Mouse (Mus musculus): Measurements from ENCODE around the gene Tmprss6. TPM values are rescaled to one million over a fixed set of nuclear protein-coding genes. Genes with fewer than 3 reads are reported as not detected.

The Tmprss6 gene
- polyA plus RNA-seq, 1 experiment from 2014 or later: 0.78 TPM

DNA sequence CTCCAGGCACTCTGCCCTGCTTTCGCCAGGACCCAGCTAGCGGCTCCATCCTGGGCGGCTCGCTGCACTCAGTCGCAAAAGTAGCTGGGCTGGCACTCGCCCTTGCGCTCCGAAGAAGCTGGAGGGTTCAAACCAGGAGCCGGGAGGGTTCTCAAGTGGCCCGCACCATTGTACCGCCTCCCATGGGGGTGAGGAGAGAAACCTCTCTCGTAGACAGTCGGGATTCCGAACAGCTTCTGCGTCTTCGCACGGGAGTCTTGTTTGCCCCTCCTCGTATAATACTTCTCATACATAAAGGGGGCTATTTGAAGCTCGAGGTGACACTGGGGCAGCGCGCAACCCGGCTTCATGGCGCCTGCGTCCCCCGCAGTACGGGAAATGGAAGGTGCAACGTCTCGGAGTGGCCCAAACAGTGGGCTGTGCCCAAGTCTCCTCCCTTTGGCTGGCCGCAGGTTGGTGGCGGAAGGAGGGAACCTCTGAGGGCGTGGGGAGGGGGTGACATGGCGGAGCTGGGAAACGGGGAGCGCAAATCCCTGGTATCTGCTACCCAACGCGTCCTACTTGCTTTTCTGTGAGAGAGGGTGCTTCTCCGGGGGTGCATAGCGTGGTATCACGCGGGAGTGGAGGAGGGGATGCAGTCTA lies 62.0 kb downstream of the Tmprss6 start, which contains the start of gene Mpst:
TSS of gene Mpst (plus strand) at position 124 of the 642 bp plus-strand sequence.
- Histone ChIP-seq H3K9ac (replicated peaks; ENCODE audit: low read depth, low read length) (peak within 1 kb of the TSS; percentile 68), H3K4me3 (ENCODE audit: low read depth, low read length) (peak within 1 kb of the TSS; percentile 59), H3K36me3 (ENCODE audit: control insufficient read depth, insufficient read depth, low read length) (no peaks in the 10 kb centered on the region), H3K27ac (ENCODE audit: low read depth, low read length) (peak within 1 kb of the TSS; percentile 90), H3K9me3 (ENCODE audit: control insufficient read depth, low read length) (no peaks in the 10 kb centered on the region), H3K27me3 (ENCODE audit: control insufficient read depth, insufficient read depth, low read length) (peaks cover 18% of the 10 kb centered on the region), H3K4me1 (ENCODE audit: control insufficient read depth, insufficient read depth, low read length) (peaks cover 25% of the 10 kb centered on the region), H3K4me2 (ENCODE audit: low read depth, low read length) (peak within 1 kb of the TSS; percentile 96)
- ATAC-seq (ENCODE audit: low read depth): peak; percentile 85
- WGBS: under 1% methylated on average over 40 of the region's 40 CpGs

- ATAC-seq (ENCODE audit: low read depth): peak; percentile 68
- no peaks in the 10 kb centered on the region for H3K9me3 ChIP-seq (ENCODE audit: control insufficient read depth, low read length)
- H3K4me3 ChIP-seq (ENCODE audit: low read depth, low read length): peak within 1 kb of the TSS; percentile 59
- WGBS: 2% methylated on average over 34 of the region's 34 CpGs
- H3K36me3 ChIP-seq (ENCODE audit: control insufficient read depth, insufficient read depth, low read length): no peaks in the 10 kb centered on the region
- peak within 1 kb of the TSS; percentile 90 for H3K27ac ChIP-seq (ENCODE audit: low read depth, low read length)
- H3K4me2 ChIP-seq (ENCODE audit: low read depth, low read length): peak within 1 kb of the TSS; percentile 96
- H3K4me1 ChIP-seq (ENCODE audit: control insufficient read depth, insufficient read depth, low read length): peaks cover 27% of the 10 kb centered on the region
- H3K9ac ChIP-seq (replicated peaks; ENCODE audit: low read depth, low read length): peak within 1 kb of the TSS; percentile 68
- H3K27me3 ChIP-seq (ENCODE audit: control insufficient read depth, insufficient read depth, low read length): peaks cover 18% of the 10 kb centered on the region
These were observed 62.8 kb downstream of the Tmprss6 start, which contains the start of gene Tst for GRCm38 (mm10) chr15:78405517-78406211. Gene Tst, minus strand, starts transcription at chr15:78405907.

DNA sequence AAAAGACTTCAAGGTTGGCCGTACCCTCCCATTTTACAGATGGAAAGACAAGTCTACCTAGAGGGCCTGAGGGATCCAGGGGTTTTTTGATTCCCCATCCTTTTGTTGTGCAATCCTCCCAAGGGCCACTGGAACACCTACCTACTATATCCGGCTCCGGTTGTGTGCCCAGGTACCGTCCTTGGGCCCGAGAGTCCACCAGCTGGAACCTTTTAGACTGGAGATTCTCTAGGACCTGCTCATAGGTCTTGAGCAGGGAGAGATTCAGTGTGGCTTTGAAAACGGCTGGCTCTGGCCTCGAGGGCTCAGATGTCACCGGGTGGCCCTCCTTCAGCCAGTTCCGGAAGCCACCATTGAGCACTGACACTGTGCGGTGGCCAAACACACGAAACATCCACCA lies 63.3 kb downstream of the Tmprss6 start:
- 52% methylated on average over 11 of the region's 11 CpGs for WGBS
- Histone ChIP-seq H3K27ac (ENCODE audit: low read depth, low read length) (peak overlapping the region; percentile 0; the same call in 1 of the 2 replicates), H3K4me3 (ENCODE audit: low read depth, low read length) (peak overlapping the region; percentile 59; the same call in 1 of the 2 replicates), H3K36me3 (ENCODE audit: control insufficient read depth, insufficient read depth, low read length) (no peaks in the 10 kb centered on the region), H3K9me3 (ENCODE audit: control insufficient read depth, low read length) (no peaks in the 10 kb centered on the region), H3K9ac (replicated peaks; ENCODE audit: low read depth, low read length) (0 out of 2 replicates have a peak overlapping the region, but pooled peaks have one; percentile 22), H3K4me1 (ENCODE audit: control insufficient read depth, insufficient read depth, low read length) (peaks cover 26% of the 10 kb centered on the region), H3K4me2 (ENCODE audit: low read depth, low read length) (peak overlapping the region; percentile 96), H3K27me3 (ENCODE audit: control insufficient read depth, insufficient read depth, low read length) (peaks cover 14% of the 10 kb centered on the region)
- ATAC-seq (ENCODE audit: low read depth): no peak

GRCm38 (mm10) chr15:78403896-78404295 lies 64.5 kb downstream of the Tmprss6 start:
- 53% methylated on average over 1 of the region's 1 CpGs for WGBS
- Histone ChIP-seq H3K27me3 (ENCODE audit: control insufficient read depth, insufficient read depth, low read length) (0 out of 2 replicates have a peak, but pooled peaks cover 5% of the 10 kb centered on the region), H3K4me2 (ENCODE audit: low read depth, low read length) (no peak overlapping the region; the same call in 1 of the 2 replicates), H3K27ac (ENCODE audit: low read depth, low read length) (peak overlapping the region; percentile 35; the same call in 1 of the 2 replicates), H3K4me1 (ENCODE audit: control insufficient read depth, insufficient read depth, low read length) (peaks cover 21% of the 10 kb centered on the region), H3K36me3 (ENCODE audit: control insufficient read depth, insufficient read depth, low read length) (no peaks in the 10 kb centered on the region), H3K9ac (replicated peaks; ENCODE audit: low read depth, low read length) (no peak overlapping the region), H3K9me3 (ENCODE audit: control insufficient read depth, low read length) (no peaks in the 10 kb centered on the region), H3K4me3 (ENCODE audit: low read depth, low read length) (no peak overlapping the region)
- no peak for ATAC-seq (ENCODE audit: low read depth)

DNA sequence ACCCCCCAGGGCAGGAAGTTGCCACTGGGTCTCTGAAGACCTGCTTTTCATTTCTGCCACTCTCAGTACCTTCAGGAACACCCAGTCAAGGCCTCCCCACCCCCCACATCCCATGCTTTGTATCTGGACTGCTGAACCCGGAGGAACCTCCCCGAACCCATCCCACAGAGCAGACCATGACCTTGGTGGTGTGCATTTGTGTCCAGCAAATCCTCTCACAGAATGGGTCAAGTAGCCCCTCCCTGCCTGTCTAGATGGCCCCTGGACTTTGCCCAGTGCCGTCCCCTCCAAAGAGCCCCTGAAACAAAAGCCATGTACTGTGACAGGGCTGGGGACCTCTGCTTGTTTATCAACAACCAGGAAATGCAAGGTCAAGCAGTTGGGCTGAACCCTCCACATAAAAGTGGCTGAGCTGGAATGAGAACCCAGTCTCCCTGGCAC lies 65.1 kb downstream of the Tmprss6 start:
- Histone ChIP-seq H3K27ac (ENCODE audit: low read depth, low read length) (peak overlapping the region; percentile 35; the same call in 1 of the 2 replicates), H3K9ac (replicated peaks; ENCODE audit: low read depth, low read length) (no peak overlapping the region), H3K4me1 (ENCODE audit: control insufficient read depth, insufficient read depth, low read length) (peaks cover 21% of the 10 kb centered on the region)

DNA sequence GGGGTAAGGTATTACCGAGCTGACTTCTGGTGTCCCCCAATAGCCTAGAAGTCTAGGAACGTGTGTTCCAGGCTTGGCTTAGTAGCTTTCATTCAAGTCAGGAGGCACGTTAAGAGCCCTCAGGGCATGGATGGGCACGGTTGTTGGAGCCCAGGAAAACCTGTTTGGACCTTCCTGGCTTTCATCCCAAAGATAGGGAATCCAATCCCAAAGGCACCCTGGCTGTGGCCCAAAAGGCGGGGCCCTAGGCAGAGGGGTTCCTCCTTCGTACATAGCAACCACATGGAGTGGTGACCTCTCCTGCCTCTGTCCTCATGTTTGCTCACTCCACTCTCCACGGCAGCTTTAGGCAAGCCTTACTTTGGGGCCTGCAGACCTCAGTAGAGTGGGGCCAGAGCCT lies 66.0 kb downstream of the Tmprss6 start:
- no peaks in the 10 kb centered on the region for H3K36me3 ChIP-seq (ENCODE audit: control insufficient read depth, insufficient read depth, low read length)
- no peak for ATAC-seq (ENCODE audit: low read depth)
- no peaks in the 10 kb centered on the region for H3K27me3 ChIP-seq (ENCODE audit: control insufficient read depth, insufficient read depth, low read length)
- H3K9me3 ChIP-seq (ENCODE audit: control insufficient read depth, low read length): no peaks in the 10 kb centered on the region
- no peak overlapping the region for H3K4me2 ChIP-seq (ENCODE audit: low read depth, low read length)
- no peak overlapping the region for H3K9ac ChIP-seq (replicated peaks; ENCODE audit: low read depth, low read length)
- 77% methylated on average over 7 of the region's 7 CpGs for WGBS
- H3K27ac ChIP-seq (ENCODE audit: low read depth, low read length): no peak overlapping the region
- H3K4me3 ChIP-seq (ENCODE audit: low read depth, low read length): no peak overlapping the region
- peaks cover 21% of the 10 kb centered on the region for H3K4me1 ChIP-seq (ENCODE audit: control insufficient read depth, insufficient read depth, low read length)

More for the DNA sequence above, 65.1 kb downstream of the Tmprss6 start:
- no peaks in the 10 kb centered on the region for H3K9me3 ChIP-seq (ENCODE audit: control insufficient read depth, low read length)
- no peak overlapping the region; the same call in 1 of the 2 replicates for H3K4me2 ChIP-seq (ENCODE audit: low read depth, low read length)
- 54% methylated on average over 3 of the region's 3 CpGs for WGBS
- H3K27me3 ChIP-seq (ENCODE audit: control insufficient read depth, insufficient read depth, low read length): no peaks in the 10 kb centered on the region
- no peak overlapping the region for H3K4me3 ChIP-seq (ENCODE audit: low read depth, low read length)
- ATAC-seq (ENCODE audit: low read depth): no peak
- H3K36me3 ChIP-seq (ENCODE audit: control insufficient read depth, insufficient read depth, low read length): no peaks in the 10 kb centered on the region

DNA sequence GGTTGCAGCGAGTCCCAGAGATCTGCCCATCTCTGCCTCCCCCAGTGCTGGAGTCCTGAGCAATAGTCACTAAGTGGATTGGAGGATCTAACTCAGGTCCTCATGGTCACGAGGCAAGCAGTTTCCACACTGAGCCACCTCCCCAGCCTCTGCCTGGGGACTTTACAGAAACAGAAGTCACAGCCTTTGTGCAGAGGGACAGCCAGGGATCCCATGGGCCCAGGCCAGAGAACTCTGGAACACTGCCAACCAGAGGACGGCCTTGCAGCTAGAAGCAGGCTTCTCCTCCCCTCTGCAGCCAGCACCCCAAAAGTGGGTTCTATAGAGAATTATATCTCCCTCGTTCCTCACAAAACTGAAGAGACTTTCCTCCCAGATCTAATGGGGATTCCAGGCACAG lies 66.5 kb downstream of the Tmprss6 start:
- no peaks in the 10 kb centered on the region for H3K27me3 ChIP-seq (ENCODE audit: control insufficient read depth, insufficient read depth, low read length)
- no peak overlapping the region for H3K27ac ChIP-seq (ENCODE audit: low read depth, low read length)
- no peak overlapping the region for H3K4me2 ChIP-seq (ENCODE audit: low read depth, low read length)
- H3K4me1 ChIP-seq (ENCODE audit: control insufficient read depth, insufficient read depth, low read length): peaks cover 17% of the 10 kb centered on the region
- H3K9me3 ChIP-seq (ENCODE audit: control insufficient read depth, low read length): no peaks in the 10 kb centered on the region
- H3K36me3 ChIP-seq (ENCODE audit: control insufficient read depth, insufficient read depth, low read length): no peaks in the 10 kb centered on the region
- no peak overlapping the region for H3K4me3 ChIP-seq (ENCODE audit: low read depth, low read length)
- no peak for ATAC-seq (ENCODE audit: low read depth)
- 58% methylated on average over 4 of the region's 4 CpGs for WGBS
- H3K9ac ChIP-seq (replicated peaks; ENCODE audit: low read depth, low read length): no peak overlapping the region

- Histone ChIP-seq H3K4me2 (ENCODE audit: low read depth, low read length) (no peak overlapping the region), H3K9me3 (ENCODE audit: control insufficient read depth, low read length) (no peaks in the 10 kb centered on the region), H3K27ac (ENCODE audit: low read depth, low read length) (no peak overlapping the region), H3K27me3 (ENCODE audit: control insufficient read depth, insufficient read depth, low read length) (no peaks in the 10 kb centered on the region), H3K4me1 (ENCODE audit: control insufficient read depth, insufficient read depth, low read length) (peaks cover 17% of the 10 kb centered on the region), H3K36me3 (ENCODE audit: control insufficient read depth, insufficient read depth, low read length) (no peaks in the 10 kb centered on the region), H3K9ac (replicated peaks; ENCODE audit: low read depth, low read length) (no peak overlapping the region), H3K4me3 (ENCODE audit: low read depth, low read length) (no peak overlapping the region)
- ATAC-seq (ENCODE audit: low read depth): no peak
- 66% methylated on average over 6 of the region's 6 CpGs for WGBS
These were observed 67.1 kb downstream of the Tmprss6 start for GRCm38 (mm10) chr15:78401345-78401744.

GRCm38 (mm10) chr15:78395478-78395962 lies 72.9 kb downstream of the Tmprss6 start, which contains the start of gene Tex33:
Gene Tex33, minus strand, starts transcription at chr15:78395912.
- Histone ChIP-seq H3K4me3 (ENCODE audit: low read depth, low read length) (no peak within 1 kb of the TSS), H3K4me2 (ENCODE audit: low read depth, low read length) (no peak within 1 kb of the TSS), H3K4me1 (ENCODE audit: control insufficient read depth, insufficient read depth, low read length) (no peaks in the 10 kb centered on the region), H3K36me3 (ENCODE audit: control insufficient read depth, insufficient read depth, low read length) (no peaks in the 10 kb centered on the region), H3K27me3 (ENCODE audit: control insufficient read depth, insufficient read depth, low read length) (no peaks in the 10 kb centered on the region), H3K9ac (replicated peaks; ENCODE audit: low read depth, low read length) (no peak within 1 kb of the TSS), H3K27ac (ENCODE audit: low read depth, low read length) (no peak within 1 kb of the TSS), H3K9me3 (ENCODE audit: control insufficient read depth, low read length) (no peaks in the 10 kb centered on the region)
- WGBS: 89% methylated on average over 8 of the region's 8 CpGs
- no peak for ATAC-seq (ENCODE audit: low read depth)
